Mouse (Mus musculus): ENCODE data around the gene Igf1r.

The Igf1r gene

GRCm38 (mm10) chr7:67952777-67953700, at the start of gene Igf1r:
Igf1r (plus strand) TSS chr7:67952827.
- DNase-seq (ENCODE audit: low read depth, low spot score): no peak

GRCm38 (mm10) chr7:67906358-67906757, 46.3 kb upstream of the Igf1r start:
- no peak for DNase-seq (ENCODE audit: low read depth, low spot score)

- DNase-seq (ENCODE audit: low read depth, low spot score): no peak
These were observed 44.7 kb upstream of the Igf1r start for GRCm38 (mm10) chr7:67907786-67908400.

GRCm38 (mm10) chr7:67910528-67910927, 42.1 kb upstream of the Igf1r start:
- no peak for DNase-seq (ENCODE audit: low read depth, low spot score)

GRCm38 (mm10) chr7:67910947-67911346, 41.7 kb upstream of the Igf1r start:
- DNase-seq (ENCODE audit: low read depth, low spot score): no peak

GRCm38 (mm10) chr7:67911841-67912240, 40.8 kb upstream of the Igf1r start:
- DNase-seq (ENCODE audit: low read depth, low spot score): no peak

GRCm38 (mm10) chr7:67916960-67917359, 35.7 kb upstream of the Igf1r start:
- DNase-seq (ENCODE audit: low read depth, low spot score): no peak

GRCm38 (mm10) chr7:67917753-67918152, 34.9 kb upstream of the Igf1r start:
- no peak for DNase-seq (ENCODE audit: low read depth, low spot score)

- DNase-seq (ENCODE audit: low read depth, low spot score): no peak
These were observed 33.2 kb upstream of the Igf1r start for GRCm38 (mm10) chr7:67919467-67919866.

GRCm38 (mm10) chr7:67924215-67924614, 28.4 kb upstream of the Igf1r start:
- DNase-seq (ENCODE audit: low read depth, low spot score): no peak

- no peak for DNase-seq (ENCODE audit: low read depth, low spot score)
These were observed 22.5 kb upstream of the Igf1r start for GRCm38 (mm10) chr7:67930132-67930531.

- DNase-seq (ENCODE audit: low read depth, low spot score): no peak
These were observed 15.8 kb upstream of the Igf1r start for GRCm38 (mm10) chr7:67936801-67937200.

- DNase-seq (ENCODE audit: low read depth, low spot score): no peak
These were observed 8.8 kb upstream of the Igf1r start for GRCm38 (mm10) chr7:67943805-67944204.

GRCm38 (mm10) chr7:67946901-67947300, 5.7 kb upstream of the Igf1r start:
- no peak for DNase-seq (ENCODE audit: low read depth, low spot score)

- DNase-seq (ENCODE audit: low read depth, low spot score): no peak
These were observed 2.2 kb upstream of the Igf1r start for GRCm38 (mm10) chr7:67950346-67950814.

GRCm38 (mm10) chr7:67950815-67951531, 1.7 kb upstream of the Igf1r start:
- DNase-seq (ENCODE audit: low read depth, low spot score): peak; percentile 79

GRCm38 (mm10) chr7:67951532-67952035, 1.0 kb upstream of the Igf1r start:
- peak; percentile 94 for DNase-seq (ENCODE audit: low read depth, low spot score)

- peak; percentile 71 for DNase-seq (ENCODE audit: low read depth, low spot score)
These were observed 468 bp upstream of the Igf1r start for GRCm38 (mm10) chr7:67952036-67952681.

- no peak for DNase-seq (ENCODE audit: low read depth, low spot score)
These were observed 1.2 kb downstream of the Igf1r start for GRCm38 (mm10) chr7:67953764-67954242.

- no peak for DNase-seq (ENCODE audit: low read depth, low spot score)
These were observed 2.1 kb downstream of the Igf1r start for GRCm38 (mm10) chr7:67954591-67955185.

- DNase-seq (ENCODE audit: low read depth, low spot score): no peak
These were observed 2.6 kb downstream of the Igf1r start for GRCm38 (mm10) chr7:67955276-67955675.
